Mouse (Mus musculus) liver, postnatal 0 days (tissue): ENCODE results near the gene Epha5. TPM values are rescaled to one million over a fixed set of nuclear protein-coding genes. Genes with fewer than 3 reads are reported as not detected.

Experiments
- ATAC-seq: fragments of 200-750 bp; cut with Nextera tagmentation; 2 replicates; pipeline ENCODE4 v1.8.0; 2017; ENCODE audit warnings: mild to moderate bottlenecking, moderate library complexity
- DNase-seq: peaks from one replicate; pipeline ENCODE4 v3.0.0-alpha.2; 2016
- H3K27ac ChIP-seq: fragments of 300-500 bp; sonication (generic); 2 replicates; pipeline ENCODE4 v1.5.1; 2014; ENCODE audit warnings: antibody characterized with exemption, moderate library complexity, mild to moderate bottlenecking, low read depth
- H3K27me3 ChIP-seq: fragments of 300-500 bp; sonication (generic); 2 replicates; pipeline ENCODE4 v1.6.1; 2014; ENCODE audit warnings: low read length, control low read depth, mixed read lengths; ENCODE audit not compliant: insufficient read depth
- H3K36me3 ChIP-seq: fragments of 300-500 bp; sonication (generic); replicated peaks from 2 replicates; pipeline ENCODE4 v1.6.1; 2014; ENCODE audit warnings: mild to moderate bottlenecking, control low read depth, low read length, moderate library complexity, mixed read lengths; ENCODE audit not compliant: insufficient read depth
- H3K4me1 ChIP-seq: fragments of 300-500 bp; sonication (generic); 2 replicates; pipeline ENCODE4 v1.6.1; 2014; ENCODE audit warnings: antibody characterized with exemption, mild to moderate bottlenecking, control low read depth; ENCODE audit not compliant: insufficient read depth
- H3K4me2 ChIP-seq: fragments of 300-500 bp; sonication (generic); 2 replicates; pipeline ENCODE4 v1.6.1; 2014; ENCODE audit warnings: low read depth, mild to moderate bottlenecking, low read length, moderate library complexity, mixed read lengths
- H3K4me3 ChIP-seq: fragments of 300-500 bp; sonication (generic); 2 replicates; pipeline ENCODE4 v1.5.1; 2014; ENCODE audit warnings: low read depth, low read length
- H3K9ac ChIP-seq: fragments of 300-500 bp; sonication (generic); replicated peaks from 2 replicates; pipeline ENCODE4 v1.6.1; 2014; ENCODE audit warnings: mild to moderate bottlenecking, moderate library complexity
- H3K9me3 ChIP-seq: fragments of 300-500 bp; sonication (generic); 2 replicates; pipeline ENCODE4 v1.6.1; 2016; ENCODE audit warnings: mild to moderate bottlenecking, control low read depth, low read length, mixed read lengths
- CTCF ChIP-seq: sonication (generic); IDR thresholded peaks from 2 replicates; pipeline ENCODE4 v1.5.1; 2016; ENCODE audit warnings: antibody characterized with exemption, low read depth
- EP300 ChIP-seq: IDR thresholded peaks from 2 replicates; pipeline ENCODE4 v1.6.1; 2016; ENCODE audit warnings: antibody characterized with exemption, low read depth, mild to moderate bottlenecking
- WGBS: fragments of 180-500 bp; shearing (Covaris S2); extraction: QIAGEN DNeasy Blood & Tissue Kit; methylation state at CpG from one replicate; pipeline ENCODE4 v1.1.7; 2014; ENCODE audit not compliant: insufficient replicate concordance; 5-methylcytosine and 5-hydroxymethylcytosine counted together
- polyA plus RNA-seq: library from polyadenylated mRNA; unstranded; fragments of >200 nt; fragmentation: Nextera tagmentation; extraction: Ambion mirVana; gene quantifications from 2 replicates; pipeline ENCODE4 v1.2.1, GENCODE M21; 2015

Gene Epha5
- polyA plus RNA-seq, 1 experiment from 2014 or later = not detected

DNA sequence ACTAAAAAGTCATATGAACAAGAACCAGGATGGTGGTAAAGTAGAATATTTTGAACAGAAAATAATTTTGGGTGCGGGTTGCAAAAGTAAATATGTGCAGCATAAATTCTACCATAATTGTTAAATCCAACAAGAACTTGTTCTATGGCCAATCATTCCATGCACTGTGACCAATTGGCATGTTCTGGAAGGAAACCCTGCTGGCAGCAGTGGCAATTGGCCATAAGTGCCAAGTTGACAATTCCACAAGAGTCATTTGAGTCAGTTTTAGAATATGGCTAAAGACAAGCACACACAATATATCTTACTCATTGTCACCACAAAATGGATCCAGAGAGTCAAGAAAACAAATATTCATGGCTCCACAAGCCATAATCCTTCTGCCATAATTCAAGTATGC lies 140.2 kb downstream of the Epha5 start:
- Histone ChIP-seq H3K9me3 (no peaks in the 10 kb centered on the region), H3K36me3 (no peaks in the 10 kb centered on the region), H3K4me3 (no peak overlapping the region), H3K27me3 (no peaks in the 10 kb centered on the region), H3K27ac (no peak overlapping the region), H3K4me1 (no peaks in the 10 kb centered on the region), H3K4me2 (no peak overlapping the region), H3K9ac (no peak overlapping the region)
- WGBS = 85% methylated on average over 1 of the region's 1 CpGs
- no peak for DNase-seq
- TF ChIP-seq EP300 (no peak), CTCF (no peak)
- no peak for ATAC-seq

GRCm38 (mm10) chr5:84265407-84265806 lies 151.8 kb downstream of the Epha5 start:
- ATAC-seq (no peak), DNase-seq (no peak)
- WGBS = 64% methylated on average over 4 of the region's 4 CpGs
- no peaks in the 10 kb centered on the region for H3K9me3 ChIP-seq
- H3K4me3 ChIP-seq = no peak overlapping the region
- H3K4me1 ChIP-seq = no peaks in the 10 kb centered on the region
- no peak for TF ChIP-seq CTCF
- no peak for TF ChIP-seq EP300
- no peak overlapping the region for H3K27ac ChIP-seq
- H3K9ac ChIP-seq = no peak overlapping the region
- no peaks in the 10 kb centered on the region for H3K27me3 ChIP-seq
- H3K4me2 ChIP-seq = no peak overlapping the region
- H3K36me3 ChIP-seq = no peaks in the 10 kb centered on the region

DNA sequence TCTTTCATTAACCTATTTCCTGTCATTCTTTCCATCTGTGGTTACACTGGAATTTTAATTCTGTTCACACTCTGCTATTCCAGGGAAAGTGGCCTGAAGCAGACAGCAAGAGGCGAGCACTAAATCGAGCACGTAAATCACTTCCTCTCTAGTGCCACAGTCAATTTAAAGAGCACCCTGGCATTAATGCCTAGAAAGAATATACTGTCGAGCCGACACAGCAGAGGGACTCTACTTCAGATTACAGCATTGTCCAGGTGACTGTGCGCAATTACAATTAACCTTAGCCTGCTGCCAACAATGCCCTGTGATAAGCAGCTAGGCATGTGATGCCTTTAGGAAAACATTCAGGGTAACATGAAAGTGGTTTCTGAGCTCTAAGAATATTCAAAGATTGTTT lies 153.2 kb downstream of the Epha5 start:
- Histone ChIP-seq H3K9ac (no peak overlapping the region), H3K27me3 (no peaks in the 10 kb centered on the region), H3K9me3 (no peaks in the 10 kb centered on the region), H3K36me3 (no peaks in the 10 kb centered on the region), H3K4me1 (no peaks in the 10 kb centered on the region), H3K4me3 (no peak overlapping the region), H3K4me2 (no peak overlapping the region), H3K27ac (no peak overlapping the region)
- ATAC-seq (no peak), DNase-seq (no peak)
- TF ChIP-seq CTCF (no peak), EP300 (no peak)
- 50% methylated on average over 6 of the region's 6 CpGs for WGBS

- Histone ChIP-seq H3K27me3 (no peaks in the 10 kb centered on the region), H3K27ac (no peak overlapping the region), H3K9ac (no peak overlapping the region), H3K4me1 (no peaks in the 10 kb centered on the region), H3K4me3 (no peak overlapping the region), H3K9me3 (no peaks in the 10 kb centered on the region), H3K36me3 (no peaks in the 10 kb centered on the region), H3K4me2 (no peak overlapping the region)
- ATAC-seq (no peak), DNase-seq (no peak)
- TF ChIP-seq EP300 (no peak), CTCF (no peak)
Observed at GRCm38 (mm10) chr5:84229971-84230370, 187.2 kb downstream of the Epha5 start.

GRCm38 (mm10) chr5:84208609-84209008 lies 208.6 kb downstream of the Epha5 start:
- Histone ChIP-seq H3K9ac (no peak overlapping the region), H3K27ac (no peak overlapping the region), H3K4me1 (no peaks in the 10 kb centered on the region), H3K27me3 (no peaks in the 10 kb centered on the region), H3K36me3 (no peaks in the 10 kb centered on the region), H3K9me3 (no peaks in the 10 kb centered on the region), H3K4me3 (no peak overlapping the region), H3K4me2 (no peak overlapping the region)
- DNase-seq (no peak), ATAC-seq (no peak)
- no peak for TF ChIP-seq EP300
- no peak for TF ChIP-seq CTCF
- 74% methylated on average over 2 of the region's 2 CpGs for WGBS

DNA sequence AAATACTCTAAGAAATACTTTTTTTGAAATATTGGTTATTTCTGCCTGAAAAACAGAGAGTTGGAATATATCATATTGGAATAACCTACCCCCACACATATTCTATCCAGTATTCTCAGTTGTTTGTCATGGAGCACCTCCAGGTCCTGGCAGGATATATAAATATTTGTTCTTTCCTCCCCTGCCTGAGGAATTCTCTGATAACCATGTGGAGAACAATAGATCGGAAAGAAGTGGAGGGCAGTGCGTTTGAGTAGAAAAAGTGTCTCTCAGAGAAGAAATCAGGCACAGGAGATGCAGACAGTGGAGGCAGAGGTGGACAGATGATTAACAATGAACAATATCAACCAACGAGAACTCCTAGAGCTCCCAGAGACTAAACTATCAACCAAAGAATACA lies 223.8 kb downstream of the Epha5 start:
- H3K27ac ChIP-seq = no peak overlapping the region
- no peak for ATAC-seq
- DNase-seq = no peak
- no peaks in the 10 kb centered on the region for H3K27me3 ChIP-seq
- H3K4me3 ChIP-seq = no peak overlapping the region
- H3K4me2 ChIP-seq = no peak overlapping the region
- 47% methylated on average over 3 of the region's 3 CpGs for WGBS
- H3K9ac ChIP-seq = no peak overlapping the region
- no peaks in the 10 kb centered on the region for H3K9me3 ChIP-seq
- no peaks in the 10 kb centered on the region for H3K4me1 ChIP-seq
- TF ChIP-seq CTCF (no peak), EP300 (no peak)
- no peaks in the 10 kb centered on the region for H3K36me3 ChIP-seq

DNA sequence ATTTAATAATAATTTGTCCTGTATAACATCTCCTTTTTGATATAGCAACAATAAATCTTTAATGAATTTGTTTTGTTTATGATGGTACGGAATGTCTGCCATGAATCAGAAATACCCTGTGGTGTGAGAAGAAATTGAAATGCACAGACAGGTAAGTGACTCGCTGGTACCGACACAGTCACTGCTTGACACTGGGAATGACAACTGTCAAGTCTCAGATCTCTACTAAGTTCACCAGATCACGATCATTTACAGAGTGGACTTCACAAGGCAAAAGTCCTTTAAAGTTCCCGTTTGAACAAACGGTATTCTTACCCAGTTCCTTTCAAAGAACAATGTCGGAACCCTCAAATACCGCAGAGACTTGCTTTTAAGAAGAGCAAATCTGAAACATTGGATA lies 233.0 kb downstream of the Epha5 start:
- 80% methylated on average over 8 of the region's 8 CpGs for WGBS
- DNase-seq = no peak
- no peaks in the 10 kb centered on the region for H3K36me3 ChIP-seq
- TF ChIP-seq CTCF (no peak), EP300 (no peak)
- H3K27ac ChIP-seq = no peak overlapping the region
- H3K27me3 ChIP-seq = no peaks in the 10 kb centered on the region
- no peak for ATAC-seq
- no peak overlapping the region for H3K9ac ChIP-seq
- H3K4me1 ChIP-seq = no peaks in the 10 kb centered on the region
- H3K4me3 ChIP-seq = no peak overlapping the region
- no peak overlapping the region for H3K4me2 ChIP-seq
- no peaks in the 10 kb centered on the region for H3K9me3 ChIP-seq
